Mouse (Mus musculus) bone marrow, adult 2 months (tissue): ENCODE measurements around the gene Rbm12. TPM values are rescaled to one million over a fixed set of nuclear protein-coding genes. Genes with fewer than 3 reads are reported as not detected.
"Not testable (repeated sequence)": the region's sequence is repeated elsewhere in the genome, so short reads cannot be mapped to it uniquely, and the experiment has no call there.

Experiments used
- H3K27ac ChIP-seq: fragments of 200-500 bp; 2 replicates; pipeline ENCODE4 v1.5.1; 2012; ENCODE audit warnings: low read depth, mild to moderate bottlenecking, control low read depth, inconsistent platforms, low read length; ENCODE audit not compliant: control insufficient read depth, poor library complexity, insufficient read depth
- H3K4me1 ChIP-seq: fragments of 200-500 bp; 2 replicates; pipeline ENCODE4 v1.6.1; 2011; ENCODE audit warnings: low read length; ENCODE audit not compliant: control insufficient read depth, insufficient read depth
- H3K4me3 ChIP-seq: fragments of 200-500 bp; replicated peaks from 2 replicates; pipeline ENCODE3; 2011; ENCODE audit warnings: mild to moderate bottlenecking, low read depth, low read length, control low read depth; ENCODE audit not compliant: control insufficient read depth
- CTCF ChIP-seq: fragments of 200-500 bp; IDR thresholded peaks from 2 replicates; pipeline ENCODE4 v1.5.1; 2011; ENCODE audit warnings: low read length, control low read depth; ENCODE audit not compliant: control insufficient read depth, insufficient read depth
- POLR2A ChIP-seq: fragments of 200-500 bp; IDR thresholded peaks from 2 replicates; pipeline ENCODE4 v1.6.1; 2011; ENCODE audit warnings: low read depth, mild to moderate bottlenecking, control low read depth, low read length, borderline replicate concordance; ENCODE audit not compliant: control insufficient read depth
- WGBS: fragments of 180-500 bp; shearing (Covaris S2); methylation state at CpG from one replicate; pipeline ENCODE4 v1.1.7; 2018; 5-methylcytosine and 5-hydroxymethylcytosine counted together
- polyA plus RNA-seq: library from polyadenylated mRNA; stranded (reverse); fragments of >200 nt; gene quantifications from 2 replicates; pipeline ENCODE4 v1.2.4, GENCODE M21; 2011; ENCODE audit warnings: low replicate concordance; ENCODE audit not compliant: missing spikeins, insufficient read depth, insufficient read length

The Rbm12 gene
- polyA plus RNA-seq, 1 experiment: 6.2 TPM

DNA sequence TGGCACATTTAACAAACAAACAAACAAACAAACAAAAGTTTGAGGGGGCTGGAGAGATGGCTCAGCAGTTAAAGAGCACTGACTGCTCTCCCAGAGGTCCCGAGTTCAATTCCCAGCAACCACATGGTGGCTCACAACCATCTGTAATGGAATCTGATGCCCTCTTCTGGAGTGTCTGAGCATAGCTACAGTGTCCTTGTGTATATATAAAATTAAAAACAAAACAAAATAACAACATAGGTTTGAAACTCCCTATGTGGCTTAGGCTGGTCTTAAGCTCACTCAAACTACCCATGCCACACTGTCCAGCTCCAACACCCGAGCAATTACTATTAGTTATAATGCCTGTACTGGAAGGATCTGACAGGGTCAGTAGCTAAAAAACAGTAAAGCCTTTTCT lies 31.0 kb upstream of the Rbm12 start:
- Histone ChIP-seq H3K27ac (no peak overlapping the region), H3K4me3 (no peak overlapping the region), H3K4me1 (peaks cover 2% of the 10 kb centered on the region)
- TF ChIP-seq POLR2A: no peak
- no peak for TF ChIP-seq CTCF
- 82% methylated on average over 2 of the region's 2 CpGs for WGBS

GRCm38 (mm10) chr2:156135695-156136094 lies 23.9 kb upstream of the Rbm12 start:
- TF ChIP-seq CTCF (peak; percentile 60), POLR2A (no peak)
- 87% methylated on average over 6 of the region's 6 CpGs for WGBS

DNA sequence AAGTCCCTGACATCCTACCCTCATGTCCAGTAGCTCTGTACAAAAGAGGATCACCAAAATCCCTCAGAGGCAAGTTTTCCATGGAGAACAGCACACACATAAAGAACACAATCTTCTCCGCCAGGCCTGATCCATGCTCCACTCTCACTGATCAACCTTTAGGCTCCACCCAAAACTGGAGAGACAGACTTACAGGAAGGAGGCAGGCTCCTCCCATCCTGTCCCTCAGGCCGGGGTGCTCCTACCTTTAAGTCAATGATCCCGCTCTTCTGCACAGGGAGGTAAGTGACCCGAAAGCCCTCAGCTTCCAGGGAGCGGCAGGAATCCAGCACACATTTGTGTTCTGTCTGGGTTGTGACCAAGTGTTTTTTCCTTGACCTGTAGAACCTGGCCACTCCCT lies 22.4 kb upstream of the Rbm12 start:
- no peak for TF ChIP-seq CTCF
- Histone ChIP-seq H3K4me1 (no peaks in the 10 kb centered on the region), H3K27ac (no peak overlapping the region), H3K4me3 (no peak overlapping the region)
- WGBS: 84% methylated on average over 5 of the region's 5 CpGs

More at GRCm38 (mm10) chr2:156135695-156136094, 23.9 kb upstream of the Rbm12 start:
- H3K27ac ChIP-seq: no peak overlapping the region
- H3K4me3 ChIP-seq: no peak overlapping the region
- H3K4me1 ChIP-seq: no peaks in the 10 kb centered on the region

- WGBS: 98% methylated on average over 5 of the region's 5 CpGs
- Histone ChIP-seq H3K4me3 (no peak within 1 kb of the TSS), H3K27ac (no peak within 1 kb of the TSS; the same call in 1 of the 2 replicates), H3K4me1 (no peaks in the 10 kb centered on the region)
- no peak for TF ChIP-seq POLR2A
- TF ChIP-seq CTCF: no peak
Measured at GRCm38 (mm10) chr2:156126992-156127391, 15.2 kb upstream of the Rbm12 start, which contains the start of gene Gm28036. Gene Gm28036, minus strand, starts transcription at chr2:156127092.

GRCm38 (mm10) chr2:156123731-156124130 lies 12.0 kb upstream of the Rbm12 start:
- WGBS: 91% methylated on average over 5 of the region's 5 CpGs
- no peak overlapping the region for H3K4me3 ChIP-seq
- H3K4me1 ChIP-seq: no peaks in the 10 kb centered on the region
- TF ChIP-seq CTCF: no peak
- TF ChIP-seq POLR2A: no peak
- no peak overlapping the region for H3K27ac ChIP-seq

DNA sequence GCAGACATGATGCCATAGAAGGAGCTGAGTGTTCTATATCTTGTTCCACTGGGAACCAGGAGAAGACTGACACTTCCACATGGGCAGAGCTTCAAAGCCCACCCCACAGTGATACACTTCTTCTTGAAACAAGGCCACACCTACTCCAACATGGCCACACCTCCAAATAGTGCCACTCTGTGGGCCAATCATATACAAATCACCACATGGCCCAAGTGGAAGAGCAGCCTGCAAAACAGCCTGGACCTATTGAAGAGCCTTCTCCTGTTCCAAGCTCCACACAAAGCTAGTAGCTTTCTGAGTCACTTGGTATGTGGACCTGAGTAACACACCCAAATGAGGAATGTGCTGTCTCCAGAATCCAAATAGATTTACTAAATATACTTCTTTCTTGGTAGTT lies 7.8 kb upstream of the Rbm12 start:
- Histone ChIP-seq H3K27ac (no peak overlapping the region), H3K4me1 (no peaks in the 10 kb centered on the region), H3K4me3 (no peak overlapping the region)
- no peak for TF ChIP-seq CTCF
- TF ChIP-seq POLR2A: no peak

DNA sequence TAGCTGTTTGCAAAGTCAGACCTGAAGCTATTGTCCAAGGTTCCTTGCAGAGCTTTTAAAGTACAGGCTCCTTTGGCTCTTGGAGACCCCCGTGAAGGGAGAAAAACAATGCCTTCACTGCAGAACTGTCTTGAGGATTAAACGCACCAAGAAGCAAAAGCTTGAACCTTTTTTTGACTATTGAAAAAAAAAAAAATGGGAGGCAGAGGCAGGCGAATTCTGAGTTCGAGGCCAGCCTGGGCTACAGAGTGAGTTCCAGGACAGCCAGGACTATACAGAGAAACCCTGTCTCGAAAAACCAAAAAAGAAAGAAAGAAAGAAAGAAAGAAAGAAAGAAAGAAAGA lies 274 bp upstream of the Rbm12 start:
- Histone ChIP-seq H3K27ac (peak overlapping the region; percentile 95; the same call in 1 of the 2 replicates), H3K4me3 (peak overlapping the region; percentile 92)
- WGBS: 8% methylated on average over 5 of the region's 5 CpGs
- H3K4me1 ChIP-seq: not testable (repeated sequence)

DNA sequence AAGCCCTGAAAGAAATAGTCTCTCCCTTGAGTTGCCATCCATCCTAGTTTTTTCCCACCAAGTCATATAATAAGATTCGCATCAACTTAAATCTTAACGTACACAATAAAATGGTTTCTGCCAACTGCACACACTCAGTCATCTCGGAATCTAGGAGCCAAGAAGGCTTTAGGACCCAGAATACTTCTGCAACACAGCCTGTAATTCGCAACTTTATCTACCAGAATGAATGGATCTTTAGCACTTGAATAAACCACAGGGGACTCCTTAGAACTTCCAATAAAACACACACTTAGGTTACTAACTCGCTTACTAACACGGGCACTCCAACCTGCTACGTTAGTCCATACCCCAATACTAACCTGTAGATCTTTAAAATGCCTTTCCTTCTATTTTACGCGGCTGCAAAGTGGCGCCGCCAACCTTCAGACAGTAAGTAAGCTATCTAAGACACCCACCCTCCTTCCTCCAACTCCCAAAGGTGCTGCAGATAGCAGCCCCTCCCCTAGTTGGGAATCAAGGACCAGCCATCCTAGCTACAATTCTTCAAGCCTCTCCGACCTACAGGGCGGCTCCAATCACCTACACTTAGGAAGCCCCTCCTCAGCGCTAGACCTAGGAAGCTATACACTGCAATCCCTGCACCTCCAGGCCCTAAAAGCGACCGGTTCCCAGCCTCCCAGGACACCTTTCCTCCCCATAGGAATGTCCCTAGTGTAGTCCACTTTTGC lies 986 bp downstream of the Rbm12 start:
- Histone ChIP-seq H3K27ac (peak overlapping the region; percentile 95), H3K4me1 (peaks cover 1% of the 10 kb centered on the region; the same call in 1 of the 2 replicates), H3K4me3 (peak overlapping the region; percentile 92)
- WGBS: 1% methylated on average over 16 of the region's 16 CpGs
- no peak for TF ChIP-seq POLR2A

DNA sequence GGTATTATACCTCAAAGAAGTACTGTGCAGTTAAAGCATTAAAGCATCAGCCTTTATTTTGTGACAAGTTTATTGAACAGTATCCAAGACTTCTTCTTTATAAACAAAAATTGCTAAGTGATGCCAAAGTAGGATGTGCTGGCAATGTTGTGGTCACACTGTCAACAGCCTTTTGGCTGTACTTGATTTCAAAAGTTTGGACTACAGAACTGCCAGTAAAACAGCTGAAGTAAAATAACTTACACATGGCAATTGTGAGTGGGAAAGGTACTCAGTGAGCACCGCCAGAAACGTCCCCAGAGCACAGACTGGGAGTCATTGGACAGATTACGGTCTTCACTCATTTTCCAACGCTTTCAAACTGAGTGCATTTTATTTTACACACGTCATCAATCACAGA lies 19.9 kb downstream of the Rbm12 start:
- 73% methylated on average over 5 of the region's 5 CpGs for WGBS

More for the DNA sequence above, 19.9 kb downstream of the Rbm12 start:
- Histone ChIP-seq H3K4me3 (no peak overlapping the region), H3K27ac (no peak overlapping the region), H3K4me1 (peaks cover 2% of the 10 kb centered on the region; the same call in 1 of the 2 replicates)
- TF ChIP-seq POLR2A: no peak
- TF ChIP-seq CTCF: no peak
